Mouse (Mus musculus): ENCODE results near the gene Rfx4.
A peak's percentile ranks its signal among the peaks of the same experiment; 100 is the strongest.

Rfx4 gene

DNA sequence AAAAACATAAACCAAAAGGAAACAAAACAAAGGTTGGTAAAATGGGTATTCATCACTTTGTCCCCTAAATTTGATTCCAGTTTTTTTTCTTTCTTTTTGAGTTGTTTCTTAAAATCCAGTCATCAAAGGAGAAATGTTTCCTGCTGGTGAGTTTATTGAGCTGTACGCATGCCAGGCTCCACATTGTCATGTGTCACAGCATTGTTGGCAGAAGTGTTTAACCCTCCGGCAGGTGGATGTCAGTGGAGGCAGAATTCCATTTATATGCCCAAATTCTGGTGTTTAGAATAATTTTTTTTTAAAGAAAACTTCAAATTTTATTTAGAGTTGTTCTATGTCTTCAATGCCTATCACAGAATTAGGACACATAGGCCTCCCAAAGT, 56.0 kb downstream of the Rfx4 start:
- no peak for DNase-seq (ENCODE audit: low read depth, low spot score)

DNA sequence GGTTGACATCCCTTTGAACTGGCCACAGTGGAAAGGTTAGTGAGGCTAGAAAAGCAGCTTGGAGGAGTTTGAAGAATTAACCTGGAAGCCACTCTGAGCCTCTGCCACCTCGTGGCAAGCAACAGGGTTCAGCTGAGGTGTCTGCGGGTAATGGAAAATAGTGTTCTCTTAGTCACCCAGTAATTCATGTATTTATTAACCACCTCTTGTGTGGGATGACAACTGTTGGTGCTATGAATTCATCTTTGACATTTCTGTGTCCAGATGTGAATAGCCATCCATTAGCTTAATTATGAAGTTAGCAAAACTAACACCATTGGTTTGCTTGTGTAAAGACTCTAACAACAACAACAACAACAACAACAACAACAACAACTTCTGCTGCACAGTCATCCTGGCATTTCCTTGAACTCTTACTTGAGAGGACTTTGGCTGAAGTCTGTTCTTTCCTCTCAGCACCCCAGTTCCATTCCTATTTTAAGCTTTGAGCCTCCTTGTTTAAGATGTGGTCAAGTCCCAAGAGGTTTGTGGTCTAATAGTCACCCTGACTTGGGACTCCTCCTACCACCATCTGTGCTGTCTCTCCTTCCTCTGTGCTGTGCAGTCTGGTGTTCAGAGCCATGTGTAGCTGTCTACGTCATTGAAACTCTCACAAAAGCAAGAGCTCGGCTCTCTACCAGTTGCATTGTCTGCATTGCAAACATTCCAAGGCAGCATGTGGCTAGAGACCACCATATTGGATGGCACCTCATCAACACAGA, 60.0 kb downstream of the Rfx4 start:
- no peak for DNase-seq (ENCODE audit: low read depth, low spot score)

GRCm38 (mm10) chr10:84817086-84817869, 61.4 kb downstream of the Rfx4 start:
- DNase-seq (ENCODE audit: low read depth, low spot score), result no peak

GRCm38 (mm10) chr10:84819669-84820068, 63.8 kb downstream of the Rfx4 start:
- DNase-seq (ENCODE audit: low read depth, low spot score), result no peak

DNA sequence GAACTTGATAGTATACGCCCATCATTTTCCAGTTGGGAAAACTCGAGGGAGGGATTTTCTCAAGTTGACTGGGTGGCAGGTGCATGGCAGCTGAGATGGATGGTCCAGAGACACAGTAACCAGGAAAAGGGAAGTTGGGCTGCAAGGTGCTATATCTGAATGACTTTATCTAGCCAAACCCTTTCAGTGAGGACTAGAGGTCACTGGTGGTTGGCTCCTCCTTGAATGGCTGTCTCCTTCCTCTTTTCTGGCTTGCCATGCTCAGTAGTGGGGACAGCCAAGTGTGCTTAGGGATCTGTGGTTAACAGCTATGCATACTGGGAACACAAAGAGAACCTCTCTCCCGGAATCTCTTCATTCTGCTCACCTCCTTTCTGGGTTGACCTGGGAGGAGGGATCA, 64.4 kb downstream of the Rfx4 start:
- no peak for DNase-seq (ENCODE audit: low read depth, low spot score)

DNA sequence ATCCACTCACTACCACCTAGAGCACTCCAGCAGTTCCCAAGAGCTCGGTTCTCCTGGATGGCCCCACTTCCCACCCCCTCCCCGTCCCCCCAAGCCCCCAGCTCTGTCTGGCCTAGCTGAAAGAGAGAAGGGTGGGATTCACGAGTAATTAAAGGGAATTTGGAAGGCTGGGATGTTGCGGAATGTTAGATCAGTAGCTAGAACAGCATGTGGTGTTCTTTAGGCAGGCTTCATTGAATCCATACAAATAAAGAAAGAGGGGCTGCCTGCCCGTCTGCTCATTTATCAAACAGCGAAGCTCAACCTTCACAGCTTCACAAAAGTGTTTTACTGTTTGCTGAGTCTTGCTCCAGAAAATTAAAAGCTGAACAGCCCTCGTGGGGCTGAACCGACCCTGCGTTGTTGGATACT, 66.9 kb downstream of the Rfx4 start:
- no peak for DNase-seq (ENCODE audit: low read depth, low spot score)

DNA sequence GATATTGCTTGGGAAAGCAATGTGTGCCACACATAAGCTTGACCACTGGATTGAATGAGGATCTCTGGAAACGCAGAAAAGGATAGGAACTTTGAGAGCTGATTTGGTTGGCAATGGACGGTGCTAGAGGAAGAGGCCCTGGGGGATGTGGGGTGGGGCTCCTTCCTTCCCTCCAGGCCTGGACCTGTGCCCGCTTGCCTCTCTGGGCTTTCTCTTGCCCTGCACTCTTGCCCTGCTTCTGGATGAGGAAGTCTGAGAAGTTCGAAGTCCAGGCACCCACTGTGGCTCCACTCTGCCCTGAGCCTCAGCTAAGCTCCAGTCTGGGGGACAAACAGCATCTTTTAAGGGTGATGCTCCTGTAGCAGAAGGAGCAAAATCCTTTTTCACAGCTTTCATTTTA, 67.8 kb downstream of the Rfx4 start:
- DNase-seq (ENCODE audit: low read depth, low spot score), result no peak

- no peak for DNase-seq (ENCODE audit: low read depth, low spot score)
Measured at GRCm38 (mm10) chr10:84829009-84829408, 73.1 kb downstream of the Rfx4 start.

DNA sequence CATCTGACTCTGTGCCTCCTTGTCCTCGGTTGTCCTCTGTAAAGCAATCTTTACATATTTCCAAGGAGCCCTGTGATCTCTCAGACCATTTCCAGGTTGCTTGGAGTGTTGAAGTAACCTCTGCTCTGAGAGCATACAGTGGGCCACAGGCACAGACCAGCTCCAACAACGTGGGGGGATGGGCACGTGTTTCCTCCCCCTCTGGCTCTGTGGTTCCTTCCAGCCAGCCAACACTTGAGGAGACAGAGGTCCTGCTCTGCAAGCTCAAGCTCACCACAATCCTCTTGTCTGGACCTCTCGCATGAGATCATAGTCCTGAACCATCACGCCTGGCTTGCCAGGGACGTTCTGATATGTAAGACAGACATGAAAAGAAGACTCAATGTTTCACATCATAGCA, 79.7 kb downstream of the Rfx4 start:
- DNase-seq (ENCODE audit: low read depth, low spot score), result no peak

- no peak for DNase-seq (ENCODE audit: low read depth, low spot score)
Measured at GRCm38 (mm10) chr10:84836104-84836503, 80.2 kb downstream of the Rfx4 start.

DNA sequence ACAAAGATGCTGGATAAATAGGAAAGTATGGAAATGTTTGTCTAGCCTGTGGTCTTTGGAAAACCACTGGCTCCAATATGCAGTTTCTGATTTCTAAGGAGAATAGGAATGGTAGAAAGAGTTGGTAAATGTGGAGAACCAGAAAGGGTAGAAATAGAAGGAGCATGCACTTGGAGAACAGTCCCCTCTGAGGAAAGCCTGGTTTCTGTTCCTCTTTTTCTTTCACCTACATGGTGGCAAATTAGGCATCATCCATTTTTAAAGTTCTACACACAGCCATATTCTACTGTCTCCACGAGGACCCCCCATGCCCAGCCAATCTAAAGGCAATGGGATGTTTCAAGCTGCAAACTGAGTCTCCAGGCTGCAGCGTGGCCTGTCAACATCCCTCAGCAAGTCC, 81.5 kb downstream of the Rfx4 start:
- DNase-seq (ENCODE audit: low read depth, low spot score), result no peak

GRCm38 (mm10) chr10:84838850-84839473, 83.1 kb downstream of the Rfx4 start:
- no peak for DNase-seq (ENCODE audit: low read depth, low spot score)

DNA sequence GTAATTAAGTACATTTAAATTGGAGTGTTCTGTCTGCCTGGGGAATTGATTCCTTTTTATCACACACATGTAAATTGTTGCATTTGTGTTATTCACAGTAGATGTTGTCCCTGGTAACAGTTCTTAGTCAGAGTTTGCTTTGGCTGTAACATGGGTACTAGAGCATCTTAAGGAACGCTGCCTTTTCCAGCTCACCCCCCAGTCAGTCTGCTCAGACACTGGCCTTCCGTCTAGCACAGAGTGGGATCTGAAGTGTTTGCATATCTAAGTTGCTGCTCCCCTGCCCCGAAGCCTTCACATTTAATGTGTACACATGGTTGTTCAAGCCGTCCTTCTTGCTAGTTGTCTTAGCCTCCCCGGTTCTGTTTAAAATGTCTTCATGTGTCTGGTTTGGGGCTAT, 90.8 kb downstream of the Rfx4 start:
- DNase-seq (ENCODE audit: low read depth, low spot score), result no peak

- no peak for DNase-seq (ENCODE audit: low read depth, low spot score)
Measured at GRCm38 (mm10) chr10:84851981-84852979, 96.4 kb downstream of the Rfx4 start.

GRCm38 (mm10) chr10:84854059-84854458, 98.2 kb downstream of the Rfx4 start:
- DNase-seq (ENCODE audit: low read depth, low spot score), result no peak

DNA sequence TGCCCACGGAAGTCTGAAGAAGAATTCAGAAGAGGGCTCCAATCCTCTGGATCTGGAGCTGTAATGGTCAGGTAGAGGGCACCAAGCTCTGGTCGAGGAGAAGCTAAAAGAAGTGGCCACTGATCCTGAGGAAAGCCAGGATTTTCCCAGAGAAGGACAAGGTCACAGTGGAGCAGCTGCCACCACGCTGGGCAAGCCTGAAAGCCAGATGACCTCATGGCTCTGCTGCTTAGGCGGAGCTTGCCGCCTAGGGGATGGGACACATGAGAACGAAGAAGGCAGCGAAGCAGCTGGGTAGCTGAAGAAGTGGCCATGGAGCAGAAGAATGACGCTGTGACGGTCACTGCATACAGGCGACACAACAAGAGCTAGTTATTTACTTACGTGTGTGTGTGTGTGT, 99.6 kb downstream of the Rfx4 start:
- no peak for DNase-seq (ENCODE audit: low read depth, low spot score)

DNA sequence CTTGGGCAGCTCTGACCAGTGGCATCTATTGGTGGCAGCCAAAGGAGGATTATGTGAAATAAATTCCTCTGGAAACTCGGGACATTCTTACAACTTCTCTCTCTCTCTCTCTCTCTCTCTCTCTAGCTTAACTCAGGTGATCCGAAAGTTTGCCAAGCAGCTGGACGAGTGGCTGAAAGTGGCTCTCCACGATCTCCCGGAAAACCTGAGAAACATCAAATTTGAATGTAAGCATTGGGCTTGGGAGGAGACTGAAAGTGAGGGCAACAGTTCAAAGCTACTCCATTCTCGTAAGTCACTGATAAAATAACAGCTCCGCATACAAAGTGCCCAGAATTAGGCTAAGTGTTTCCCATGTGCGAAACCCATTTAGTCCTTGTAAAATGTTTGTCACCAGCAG, 102.5 kb downstream of the Rfx4 start:
- DNase-seq (ENCODE audit: low read depth, low spot score), result no peak

GRCm38 (mm10) chr10:84858806-84859496, 103.1 kb downstream of the Rfx4 start:
- DNase-seq (ENCODE audit: low read depth, low spot score), result peak; percentile 38

DNA sequence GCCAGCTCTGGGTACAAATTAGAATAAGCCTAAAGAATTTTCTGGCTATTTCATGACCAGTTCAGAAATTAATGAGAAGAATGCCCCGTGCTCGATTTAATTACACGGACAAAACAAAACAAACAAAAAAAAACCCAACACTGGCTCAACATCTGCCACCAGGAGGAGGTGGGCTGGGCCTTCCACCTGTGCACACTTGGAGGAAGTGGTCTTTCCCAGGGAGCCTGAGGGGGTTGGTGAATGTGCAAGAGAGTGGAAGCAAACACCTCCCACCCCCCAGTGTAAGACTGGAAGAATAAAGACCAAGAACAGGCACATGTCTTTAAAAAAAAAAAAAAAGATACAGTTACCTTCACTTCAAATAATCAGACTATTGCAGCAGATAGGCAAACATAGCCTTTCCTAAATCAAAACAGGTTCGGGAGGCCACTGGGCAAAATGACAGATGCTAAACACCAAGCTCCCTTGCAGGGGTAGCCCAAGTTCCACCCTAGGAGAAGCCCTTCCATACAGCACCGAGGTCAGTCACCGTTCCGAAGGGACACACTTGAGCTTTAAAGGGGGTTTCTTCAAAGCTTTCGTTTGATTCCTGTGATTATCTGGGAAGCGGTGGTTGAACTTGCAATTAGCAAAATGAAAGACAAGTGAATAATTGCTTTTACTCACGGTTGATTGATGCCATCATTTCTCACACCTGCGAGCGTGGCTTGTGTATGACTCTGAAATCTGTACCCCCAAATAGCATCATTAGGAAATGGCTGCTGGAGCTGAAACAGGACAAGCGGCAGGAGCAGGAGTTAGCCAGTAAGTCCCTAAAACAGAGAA, 103.9 kb downstream of the Rfx4 start:
- DNase-seq (ENCODE audit: low read depth, low spot score), result no peak

GRCm38 (mm10) chr10:84863488-84863887, 107.6 kb downstream of the Rfx4 start:
- no peak for DNase-seq (ENCODE audit: low read depth, low spot score)
